Mouse (Mus musculus): ENCODE results near the gene Lsmem1. TPM values are rescaled to one million over a fixed set of nuclear protein-coding genes. Genes with fewer than 3 reads are reported as not detected.
A peak's percentile ranks its signal among the peaks of the same experiment; 100 is the strongest.

Lsmem1 gene
- polyA plus RNA-seq (2015; fragmentation: Nextera tagmentation; extraction: Ambion mirVana): 26.9 and 28.1 TPM in 2 replicates

DNA sequence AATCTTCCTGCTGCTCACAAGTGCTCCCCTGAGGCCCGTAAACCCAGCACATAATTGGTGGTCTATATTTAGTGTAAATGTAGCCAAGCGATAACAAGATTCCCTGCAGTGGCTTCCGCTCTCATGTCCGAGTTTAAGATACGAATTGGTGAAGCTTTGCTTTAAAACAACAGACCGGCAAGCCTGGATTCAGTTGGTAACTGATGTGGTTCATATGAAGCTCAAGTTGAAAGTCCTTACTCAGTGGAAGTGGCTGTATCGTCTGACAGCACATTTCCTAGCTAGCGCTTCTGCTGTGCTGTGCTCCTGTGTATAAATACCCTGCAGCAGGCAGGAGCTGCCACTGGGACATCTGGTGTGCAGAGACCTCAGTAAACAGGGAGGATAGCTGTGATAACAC lies at the start of gene Lsmem1:
Gene Lsmem1 (minus strand): TSS at position 189 of the 400 bp plus-strand sequence.
- H3K4me2 ChIP-seq: peak within 1 kb of the TSS; percentile 69

DNA sequence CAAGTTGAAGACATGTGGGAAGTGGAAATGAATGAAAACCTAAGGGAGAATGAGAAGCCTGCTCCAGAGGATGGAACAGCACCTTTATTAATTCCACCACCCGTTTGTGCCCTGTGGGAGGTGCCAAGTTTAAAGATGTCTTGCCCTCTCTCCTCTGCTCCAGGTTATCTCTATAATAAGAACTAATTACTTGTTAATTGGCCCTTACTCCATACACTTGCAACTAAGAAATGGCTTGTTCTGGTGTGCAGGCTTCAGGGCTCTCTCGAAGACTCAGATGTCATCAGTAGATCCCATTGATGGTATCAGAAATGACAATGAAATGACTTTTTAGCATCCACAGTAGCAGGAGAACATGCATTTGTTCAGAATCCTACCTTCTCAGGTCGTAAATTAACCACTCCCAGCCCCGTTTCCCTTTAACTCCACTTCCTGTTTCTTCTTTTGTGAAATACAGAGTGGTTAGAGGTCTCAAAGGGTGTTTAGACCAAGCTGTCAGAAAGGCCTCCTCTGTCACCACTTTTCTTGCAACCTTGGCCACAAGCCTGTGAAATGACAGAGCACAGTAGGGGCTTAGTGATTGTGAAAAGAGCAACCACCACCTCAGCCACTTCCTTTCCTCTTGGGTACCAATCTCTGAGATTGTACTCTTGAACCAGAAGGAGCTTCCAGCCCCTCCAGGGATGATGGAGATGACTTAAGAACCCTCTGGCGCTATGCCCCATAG lies 49.3 kb upstream of the Lsmem1 start, which contains the start of gene Ifrd1:
Gene Ifrd1 (minus strand): TSS at position 51 of the 727 bp plus-strand sequence.
- H3K27me3 ChIP-seq (replicated peaks): no peaks in the 10 kb centered on the region
- 70% methylated on average over 5 of the region's 5 CpGs for WGBS
- H3K27ac ChIP-seq (replicated peaks): peak within 1 kb of the TSS; percentile 63
- no peak within 1 kb of the TSS for H3K4me3 ChIP-seq
- H3K9me3 ChIP-seq: no peaks in the 10 kb centered on the region
- no peak within 1 kb of the TSS for H3K9ac ChIP-seq
- H3K36me3 ChIP-seq: no peaks in the 10 kb centered on the region
- peaks cover 32% of the 10 kb centered on the region for H3K4me1 ChIP-seq
- ATAC-seq (ENCODE audit: extremely low read depth, insufficient number of reproducible peaks, low FRiP score, low TSS enrichment): no peak
- peak within 1 kb of the TSS; percentile 29 for H3K4me2 ChIP-seq

More for the DNA sequence above, at the start of gene Lsmem1:
- peaks cover 32% of the 10 kb centered on the region for H3K36me3 ChIP-seq
- WGBS: 31% methylated on average over 8 of the region's 8 CpGs
- H3K27ac ChIP-seq (replicated peaks): peak within 1 kb of the TSS; percentile 93
- no peaks in the 10 kb centered on the region for H3K9me3 ChIP-seq
- peak within 1 kb of the TSS; percentile 79 for H3K9ac ChIP-seq
- peaks cover 12% of the 10 kb centered on the region for H3K4me1 ChIP-seq
- ATAC-seq (ENCODE audit: extremely low read depth, insufficient number of reproducible peaks, low FRiP score, low TSS enrichment): no peak
- H3K4me3 ChIP-seq: peak within 1 kb of the TSS; percentile 55
- H3K27me3 ChIP-seq (replicated peaks): no peaks in the 10 kb centered on the region

DNA sequence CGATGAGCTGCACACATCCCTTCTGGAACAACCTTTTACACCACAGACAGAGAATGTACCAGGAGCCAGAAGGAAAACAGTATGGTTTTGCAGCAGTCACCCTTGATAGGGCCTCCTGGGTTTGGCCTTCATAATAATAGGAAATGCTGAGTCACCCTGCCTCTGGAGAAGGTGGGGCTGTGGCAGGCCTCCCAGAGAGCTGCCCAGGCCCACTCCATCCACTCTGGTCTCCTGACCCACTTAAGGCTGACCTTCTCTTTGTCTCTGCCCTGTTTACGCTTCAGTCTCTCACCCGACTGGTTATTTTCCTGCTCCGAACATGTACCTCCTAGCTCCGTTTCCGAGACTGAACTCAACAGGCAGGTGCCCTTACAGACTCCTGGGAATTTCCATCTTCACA lies 48.7 kb upstream of the Lsmem1 start:
- Histone ChIP-seq H3K4me3 (no peak overlapping the region), H3K27me3 (replicated peaks) (no peaks in the 10 kb centered on the region), H3K4me1 (peaks cover 38% of the 10 kb centered on the region), H3K27ac (replicated peaks) (peak overlapping the region; percentile 63), H3K9me3 (no peaks in the 10 kb centered on the region), H3K4me2 (peak overlapping the region; percentile 29), H3K36me3 (no peaks in the 10 kb centered on the region), H3K9ac (no peak overlapping the region)
- ATAC-seq (ENCODE audit: extremely low read depth, insufficient number of reproducible peaks, low FRiP score, low TSS enrichment): peak; percentile 68; the same call in 1 of the 2 replicates
- WGBS: 53% methylated on average over 6 of the region's 6 CpGs

DNA sequence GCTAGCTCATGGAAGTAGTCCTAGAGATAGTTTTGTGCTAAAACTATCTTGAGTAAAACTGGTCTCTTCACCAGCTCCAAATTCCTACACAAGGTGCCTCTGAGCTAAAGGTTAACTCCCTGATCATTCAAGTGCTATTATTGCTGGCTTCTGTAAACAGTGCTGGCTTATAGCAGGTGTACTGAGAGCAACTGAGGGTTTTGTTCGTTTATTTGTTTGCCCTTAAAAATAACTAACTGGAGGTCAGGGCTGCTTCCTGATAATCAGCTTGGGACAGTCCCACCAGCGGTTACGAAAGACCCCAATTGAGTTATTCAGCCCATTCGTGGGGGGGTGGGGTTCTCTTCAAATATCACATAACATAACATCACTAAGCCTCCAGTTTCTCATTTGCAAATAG lies 48.1 kb upstream of the Lsmem1 start:
- Histone ChIP-seq H3K27me3 (replicated peaks) (no peaks in the 10 kb centered on the region), H3K9me3 (no peaks in the 10 kb centered on the region), H3K9ac (no peak overlapping the region), H3K4me3 (no peak overlapping the region), H3K36me3 (no peaks in the 10 kb centered on the region), H3K4me1 (peaks cover 39% of the 10 kb centered on the region), H3K4me2 (peak overlapping the region; percentile 29), H3K27ac (replicated peaks) (peak overlapping the region; percentile 63; the same call in 1 of the 2 replicates)
- no peak for ATAC-seq (ENCODE audit: extremely low read depth, insufficient number of reproducible peaks, low FRiP score, low TSS enrichment)
- 69% methylated on average over 4 of the region's 4 CpGs for WGBS

- Histone ChIP-seq H3K27ac (replicated peaks) (no peak overlapping the region), H3K9ac (no peak overlapping the region), H3K36me3 (no peaks in the 10 kb centered on the region), H3K9me3 (no peaks in the 10 kb centered on the region), H3K27me3 (replicated peaks) (no peaks in the 10 kb centered on the region), H3K4me2 (no peak overlapping the region), H3K4me3 (no peak overlapping the region), H3K4me1 (peaks cover 39% of the 10 kb centered on the region)
- 88% methylated on average over 7 of the region's 7 CpGs for WGBS
- ATAC-seq (ENCODE audit: extremely low read depth, insufficient number of reproducible peaks, low FRiP score, low TSS enrichment): no peak
Measured at GRCm38 (mm10) chr12:40245434-40245970, 46.2 kb upstream of the Lsmem1 start.

DNA sequence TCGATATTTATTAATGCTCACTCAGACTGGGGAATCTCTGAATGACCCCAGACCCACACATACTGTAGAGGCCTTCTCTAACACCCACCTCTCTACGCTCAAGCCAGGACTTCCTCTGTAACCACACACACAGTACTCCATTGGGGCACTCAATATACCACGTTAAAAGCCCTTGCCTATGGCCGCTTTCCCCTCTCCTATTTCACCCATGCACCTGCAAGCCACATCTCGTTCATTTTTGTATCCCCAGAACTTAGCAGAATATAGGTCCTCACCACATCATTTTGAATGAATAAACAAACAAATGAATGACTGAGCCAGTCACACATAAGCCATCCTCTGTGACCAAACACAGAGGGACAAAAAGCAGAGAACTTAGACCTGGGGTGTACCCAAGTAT lies 45.6 kb upstream of the Lsmem1 start:
- WGBS: 87% methylated on average over 5 of the region's 5 CpGs
- H3K4me2 ChIP-seq: no peak overlapping the region

DNA sequence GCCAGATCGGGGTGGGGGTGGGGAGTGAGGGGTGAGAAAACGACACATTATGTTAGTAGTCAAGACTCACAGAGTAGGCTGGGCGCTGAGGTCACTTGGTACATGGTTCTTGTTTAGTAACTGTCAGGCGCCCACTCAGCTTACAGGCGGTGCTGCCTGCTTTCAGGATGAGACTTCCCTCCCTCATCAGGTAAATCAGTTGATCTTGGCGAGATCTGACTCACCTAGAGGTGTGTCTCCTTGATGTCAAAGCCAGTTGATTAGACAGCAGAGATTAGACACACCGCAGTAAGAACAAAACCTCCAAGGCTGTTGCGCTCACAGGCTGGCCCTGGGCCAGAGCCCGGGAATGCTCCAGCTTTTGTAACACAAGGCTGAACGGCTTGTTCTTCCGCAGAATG lies 44.5 kb upstream of the Lsmem1 start:
- 27% methylated on average over 11 of the region's 11 CpGs for WGBS
- H3K36me3 ChIP-seq: no peaks in the 10 kb centered on the region
- H3K9ac ChIP-seq: peak overlapping the region; percentile 12
- H3K9me3 ChIP-seq: no peaks in the 10 kb centered on the region
- peak overlapping the region; percentile 17; the same call in 1 of the 2 replicates for H3K4me3 ChIP-seq
- H3K4me1 ChIP-seq: peaks cover 30% of the 10 kb centered on the region
- no peak for ATAC-seq (ENCODE audit: extremely low read depth, insufficient number of reproducible peaks, low FRiP score, low TSS enrichment)
- H3K27me3 ChIP-seq (replicated peaks): no peaks in the 10 kb centered on the region
- H3K4me2 ChIP-seq: peak overlapping the region; percentile 57
- 0 out of 2 replicates have a peak overlapping the region, but pooled peaks have one; percentile 16 for H3K27ac ChIP-seq (replicated peaks)

More for the DNA sequence above, 45.6 kb upstream of the Lsmem1 start:
- Histone ChIP-seq H3K4me3 (no peak overlapping the region), H3K4me1 (peaks cover 34% of the 10 kb centered on the region), H3K36me3 (no peaks in the 10 kb centered on the region), H3K9ac (no peak overlapping the region), H3K9me3 (no peaks in the 10 kb centered on the region), H3K27me3 (replicated peaks) (no peaks in the 10 kb centered on the region), H3K27ac (replicated peaks) (no peak overlapping the region)
- ATAC-seq (ENCODE audit: extremely low read depth, insufficient number of reproducible peaks, low FRiP score, low TSS enrichment): no peak

GRCm38 (mm10) chr12:40243241-40243640 lies 44.0 kb upstream of the Lsmem1 start:
- Histone ChIP-seq H3K27ac (replicated peaks) (no peak overlapping the region), H3K4me1 (peaks cover 24% of the 10 kb centered on the region), H3K36me3 (no peaks in the 10 kb centered on the region), H3K4me2 (peak overlapping the region; percentile 57), H3K4me3 (no peak overlapping the region), H3K9ac (no peak overlapping the region), H3K27me3 (replicated peaks) (no peaks in the 10 kb centered on the region), H3K9me3 (no peaks in the 10 kb centered on the region)
- ATAC-seq (ENCODE audit: extremely low read depth, insufficient number of reproducible peaks, low FRiP score, low TSS enrichment): no peak
- 58% methylated on average over 4 of the region's 4 CpGs for WGBS

DNA sequence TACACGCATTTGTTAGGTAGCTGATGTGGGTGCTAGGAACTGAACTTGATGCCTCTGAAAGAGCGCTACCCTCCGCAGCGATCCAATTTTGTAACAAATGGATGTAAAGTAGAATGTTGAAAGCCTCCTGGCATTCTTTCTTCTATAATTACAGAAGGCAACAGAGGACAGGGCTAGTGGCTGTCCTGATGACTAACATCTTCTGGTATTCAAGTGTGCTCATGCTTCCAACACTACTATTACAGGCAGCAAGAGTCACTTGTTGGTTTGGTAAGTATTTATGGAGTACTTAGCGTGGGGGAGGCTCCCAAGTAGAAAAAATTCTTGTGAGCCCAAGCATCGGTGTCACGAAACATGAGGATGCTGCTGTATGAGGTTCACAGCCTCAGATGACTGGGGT lies 39.9 kb upstream of the Lsmem1 start:
- Histone ChIP-seq H3K9ac (no peak overlapping the region), H3K4me3 (no peak overlapping the region), H3K27me3 (replicated peaks) (no peaks in the 10 kb centered on the region), H3K36me3 (no peaks in the 10 kb centered on the region), H3K9me3 (no peaks in the 10 kb centered on the region), H3K4me1 (peaks cover 12% of the 10 kb centered on the region), H3K4me2 (no peak overlapping the region), H3K27ac (replicated peaks) (no peak overlapping the region)
- WGBS: 77% methylated on average over 7 of the region's 7 CpGs
- no peak for ATAC-seq (ENCODE audit: extremely low read depth, insufficient number of reproducible peaks, low FRiP score, low TSS enrichment)

DNA sequence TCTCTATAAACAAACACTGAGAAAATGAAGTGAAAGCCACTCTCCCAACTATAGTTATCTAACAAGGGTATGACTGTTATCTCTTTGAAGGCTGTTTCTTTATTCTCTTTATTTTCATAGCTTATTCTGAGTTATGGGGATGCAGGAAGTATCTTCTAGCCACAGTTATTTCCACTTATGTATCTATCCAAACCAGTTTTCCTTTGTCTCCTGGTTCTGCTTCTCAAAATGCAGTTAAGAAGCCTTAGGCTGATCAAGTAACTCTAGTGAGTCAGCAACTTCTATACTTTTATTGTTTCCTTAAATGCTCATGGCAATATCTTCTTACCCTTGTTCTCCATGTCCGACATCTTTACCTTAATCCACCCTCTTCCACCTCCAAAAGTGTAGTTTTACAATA lies 32.9 kb upstream of the Lsmem1 start:
- no peaks in the 10 kb centered on the region for H3K9me3 ChIP-seq
- H3K27me3 ChIP-seq (replicated peaks): no peaks in the 10 kb centered on the region
- no peak overlapping the region for H3K27ac ChIP-seq (replicated peaks)
- no peak overlapping the region for H3K9ac ChIP-seq
- ATAC-seq (ENCODE audit: extremely low read depth, insufficient number of reproducible peaks, low FRiP score, low TSS enrichment): no peak
- 84% methylated on average over 1 of the region's 1 CpGs for whole genome bisulfite sequencing
- H3K36me3 ChIP-seq: no peaks in the 10 kb centered on the region
- H3K4me3 ChIP-seq: no peak overlapping the region
- no peak overlapping the region for H3K4me2 ChIP-seq
- H3K4me1 ChIP-seq: no peaks in the 10 kb centered on the region

DNA sequence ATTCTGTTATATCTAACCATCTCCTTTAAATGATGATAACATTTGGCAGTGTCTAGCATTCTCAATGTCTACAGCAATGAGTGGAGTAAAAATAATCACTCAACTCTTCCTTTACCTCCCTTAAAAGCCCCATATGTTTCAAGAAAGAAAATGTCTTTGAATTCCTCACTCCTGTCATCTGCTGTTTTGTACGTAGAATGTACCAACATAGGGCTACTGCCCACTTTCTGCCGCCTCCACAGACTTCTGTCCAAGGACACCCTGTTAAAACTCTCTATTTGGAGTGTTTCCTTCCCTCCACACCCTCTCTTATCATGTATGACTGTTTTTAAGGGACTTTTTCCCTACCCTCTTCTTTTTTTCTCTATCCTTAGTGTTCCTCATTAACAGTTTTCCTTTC lies 32.3 kb upstream of the Lsmem1 start:
- H3K9me3 ChIP-seq: no peaks in the 10 kb centered on the region
- no peak overlapping the region for H3K27ac ChIP-seq (replicated peaks)
- no peak overlapping the region for H3K9ac ChIP-seq
- no peaks in the 10 kb centered on the region for H3K4me1 ChIP-seq
- WGBS: 81% methylated on average over 2 of the region's 2 CpGs
- no peak for ATAC-seq (ENCODE audit: extremely low read depth, insufficient number of reproducible peaks, low FRiP score, low TSS enrichment)
- H3K36me3 ChIP-seq: no peaks in the 10 kb centered on the region
- no peak overlapping the region for H3K4me3 ChIP-seq
- H3K4me2 ChIP-seq: no peak overlapping the region
- no peaks in the 10 kb centered on the region for H3K27me3 ChIP-seq (replicated peaks)
